ENCODE assay signal across 8 mouse cellular contexts in genomic region chr17:17448737-17449440, GRCm38 (mm10). TPM values are rescaled to one million over a fixed set of nuclear protein-coding genes. Genes with fewer than 3 reads are reported as not detected.
A peak's percentile ranks its signal among the peaks of the same experiment; 100 is the strongest.
DNase-seq lines count a peak whose midpoint lies in the region; ATAC-seq and TF ChIP-seq lines count a peak whose summit lies in the region.

No protein-coding gene starts in this region.

- peaks cover 12% of the 10 kb centered on the region for H3K4me1 ChIP-seq in hindbrain, embryonic 13.5 days (replicated peaks)

- H3K9me3 ChIP-seq in hindbrain, embryonic 13.5 days = no peaks in the 10 kb centered on the region

- peak overlapping the region; percentile 40 for H3K4me3 ChIP-seq in hindbrain, embryonic 13.5 days
- H3K4me3 ChIP-seq in left cerebral cortex, adult 2 months = peak overlapping the region; percentile 51

- H3K27ac ChIP-seq in hindbrain, embryonic 13.5 days = peak overlapping the region; percentile 73
- peak overlapping the region; percentile 70 for H3K27ac ChIP-seq in left cerebral cortex, adult 2 months

- H3K27me3 ChIP-seq in hindbrain, embryonic 13.5 days = no peaks in the 10 kb centered on the region

- peak; percentile 24 for DNase-seq in WW6 (ENCODE audit: low read depth, low spot score)
- DNase-seq in cerebellum, adult 9-11 months = peak; percentile 7
- peak; percentile 33 for DNase-seq in gastrocnemius, adult 18-20 months (ENCODE audit: low spot score)
- peak; percentile 14 to 28 for DNase-seq in left cerebral cortex, adult 2 months (ENCODE audit: extremely low spot score in 1 of 2, low spot score in 2 of 2)
- peak; percentile 53 for DNase-seq in retina, postnatal 1 day
- no peak for DNase-seq in c-Kit-positive CD71-positive TER-119-positive erythroid progenitor cells, embryonic 14.5 days (ENCODE audit: low spot score)

- TF ChIP-seq CTCF in left cerebral cortex, adult 2 months (IDR thresholded peaks at IDR 0.05) = no peak

- ATAC-seq in hindbrain, embryonic 13.5 days (ENCODE audit: low FRiP score) = peak; percentile 93
- peak; percentile 96 for ATAC-seq in megakaryocyte, adult 5-6 weeks (ENCODE audit: poor library complexity, severe bottlenecking)

- peak overlapping the region; percentile 57 for H3K4me2 ChIP-seq in hindbrain, embryonic 13.5 days

- intact Hi-C loops in left cerebral cortex, adult 2 months (cut with DNase I) = loop anchor here (1.0 kb wide), 1 partner anchor 44 kb away; no protein-coding TSS in a partner anchor

- 5% methylated on average over 17 of the region's 17 CpGs for WGBS in hindbrain, embryonic 13.5 days

- peak overlapping the region; percentile 72 for H3K9ac ChIP-seq in hindbrain, embryonic 13.5 days

- H3K36me3 ChIP-seq in hindbrain, embryonic 13.5 days = no peaks in the 10 kb centered on the region

RNA-seq across cellular contexts. Expression of gene Lix1, which starts 46.4 kb away (rescaled TPM):
- under 1 TPM; 0.43 to 0.64 TPM for total RNA-seq in gastrocnemius, adult 18-20 months (2021)
- 9.3 and 12.4 TPM in 2 replicates for polyA plus RNA-seq in hindbrain, embryonic 13.5 days (2015; fragmentation: Nextera tagmentation; extraction: Ambion mirVana)
- total RNA-seq in left cerebral cortex, adult 2 months (2021) = 10 to 100 TPM; 59.6 to 65.0 TPM
- total RNA-seq in megakaryocyte, adult 5-6 weeks (2015) = not detected in 2 replicates
- not detected in 2 replicates for total RNA-seq in megakaryocyte, adult 5-6 weeks (2017)

Comparison
In these comparisons a context has a peak if more than half of its experiments do, and no peak if none do; other contexts are left out.
1. RNA of gene Lix1, which starts 46.4 kb away (total RNA-seq): 59.6 to 65.0 TPM in left cerebral cortex, adult 2 months; 0.43 to 0.64 TPM in gastrocnemius, adult 18-20 months and not detected in megakaryocyte, adult 5-6 weeks; every median in the first group is over 10 times any median in the second.